Mouse (Mus musculus) erythroblast, embryonic 14.5 days (primary cell): ENCODE results near the gene Baz2b.

Source experiments
- GATA1 ChIP-seq: IDR thresholded peaks from 2 replicates; pipeline ENCODE4 v1.6.1; 2012; ENCODE audit warnings: low read length, inconsistent platforms, mixed read lengths
- TAL1 ChIP-seq: IDR thresholded peaks from 3 replicates; pipeline ENCODE4 v1.6.1; 2012; ENCODE audit warnings: low read length, inconsistent platforms, mixed read lengths

- TF ChIP-seq TAL1 (no peak), GATA1 (no peak)
These were observed 296.0 kb downstream of the Baz2b start for GRCm38 (mm10) chr2:59913610-59914009.
